9 mouse cellular contexts compared by ENCODE assay signal in genomic region chr14:75820007-75820406, GRCm38 (mm10). TPM values are rescaled to one million over a fixed set of nuclear protein-coding genes. Genes with fewer than 3 reads are reported as not detected.
A peak's percentile ranks its signal among the peaks of the same experiment; 100 is the strongest.
DNase-seq lines count a peak whose midpoint lies in the region; ATAC-seq and TF ChIP-seq lines count a peak whose summit lies in the region.
"Had no signal": no experiment of that assay in that cellular context is flagged by ENCODE, and none has a peak within 500 bp of the region (broad histone marks: within the 10 kb centered on the region; RNA-seq: fewer than 3 reads in every experiment).

No protein-coding gene starts in this region.

- no peaks in the 10 kb centered on the region for H3K36me3 ChIP-seq in kidney, embryonic 14.5 days (ENCODE audit: control insufficient read depth, insufficient read depth, low read length)
- H3K36me3 ChIP-seq in lung, postnatal 0 days (ENCODE audit: insufficient read depth, low read length) = no peaks in the 10 kb centered on the region
- H3K36me3 ChIP-seq: embryonic facial prominence, embryonic 12.5 days had no signal

- H3K9ac ChIP-seq in kidney, embryonic 14.5 days (ENCODE audit: low read depth, low read length) = no peak overlapping the region
- no peak overlapping the region for H3K9ac ChIP-seq in lung, postnatal 0 days (replicated peaks; ENCODE audit: low read depth)
- H3K9ac ChIP-seq: embryonic facial prominence, embryonic 12.5 days had no signal

- WGBS in kidney, embryonic 14.5 days = 78% methylated on average over 5 of the region's 5 CpGs
- WGBS in lung, postnatal 0 days = 42% methylated on average over 3 of the region's 5 CpGs

- TF ChIP-seq POLR2A in brain, embryonic 14.5 days (IDR thresholded peaks at IDR 0.05; ENCODE audit: borderline replicate concordance, extremely low read depth, insufficient read depth, insufficient read length, poor library complexity, severe bottlenecking) = no peak

- no peaks in the 10 kb centered on the region for H3K27me3 ChIP-seq in kidney, embryonic 14.5 days (ENCODE audit: control insufficient read depth, insufficient read depth, low read length)
- H3K27me3 ChIP-seq in lung, postnatal 0 days (replicated peaks; ENCODE audit: insufficient read depth, low read length) = no peaks in the 10 kb centered on the region
- H3K27me3 ChIP-seq: embryonic facial prominence, embryonic 12.5 days had no signal

- H3K27ac ChIP-seq in kidney, embryonic 14.5 days (ENCODE audit: low read depth, low read length) = no peak overlapping the region
- no peak overlapping the region for H3K27ac ChIP-seq in lung, postnatal 0 days (ENCODE audit: low read length)
- H3K27ac ChIP-seq: embryonic facial prominence, embryonic 12.5 days had no signal

- peak; percentile 47 for DNase-seq in kidney, adult 11 months
- DNase-seq in NIH3T3 (ENCODE audit: low read depth) = peak; percentile 95
- DNase-seq in brain, embryonic 14.5 days (ENCODE audit: low read depth) = peak; percentile 40
- peak; percentile 50 for DNase-seq in lung, postnatal 0 days (ENCODE audit: low spot score)
- DNase-seq in left cerebral cortex, postnatal 4 days = no peak
- no peak for DNase-seq in spleen, postnatal 10 days (ENCODE audit: low spot score in 2 of 2)

- TF ChIP-seq EP300 in lung, postnatal 0 days (IDR thresholded peaks at IDR 0.05) = no peak

- no peak for TF ChIP-seq CTCF in brain, embryonic 14.5 days (IDR thresholded peaks at IDR 0.05; ENCODE audit: borderline replicate concordance, extremely low read depth, insufficient read depth, insufficient read length)
- TF ChIP-seq CTCF in lung, postnatal 0 days (IDR thresholded peaks at IDR 0.05) = no peak

- no peak overlapping the region for H3K4me3 ChIP-seq in kidney, embryonic 14.5 days (ENCODE audit: low read length)
- H3K4me3 ChIP-seq in lung, postnatal 0 days (ENCODE audit: low read depth, low read length) = no peak overlapping the region
- H3K4me3 ChIP-seq: embryonic facial prominence, embryonic 12.5 days had no signal

- no peak for ATAC-seq in kidney, embryonic 14.5 days (ENCODE audit: low FRiP score, low TSS enrichment)
- ATAC-seq in lung, postnatal 0 days = no peak; the same call in 1 of the 2 replicates
- ATAC-seq: intestine, postnatal 0 days had no signal

- intact Hi-C loops in left cerebral cortex, postnatal 4 days (cut with DNase I) = no loop called here

- H3K4me2 ChIP-seq in kidney, embryonic 14.5 days (replicated peaks; ENCODE audit: low read depth, low read length) = no peak overlapping the region
- no peak overlapping the region for H3K4me2 ChIP-seq in lung, postnatal 0 days (replicated peaks; ENCODE audit: low read depth, low read length)
- H3K4me2 ChIP-seq: embryonic facial prominence, embryonic 12.5 days had no signal

- H3K9me3 ChIP-seq in kidney, embryonic 14.5 days (ENCODE audit: control insufficient read depth, low read length) = no peaks in the 10 kb centered on the region
- H3K9me3 ChIP-seq in lung, postnatal 0 days (ENCODE audit: low read length) = no peaks in the 10 kb centered on the region
- H3K9me3 ChIP-seq: embryonic facial prominence, embryonic 12.5 days had no signal

- no peaks in the 10 kb centered on the region for H3K4me1 ChIP-seq in kidney, embryonic 14.5 days (ENCODE audit: control insufficient read depth, insufficient read depth, low read length)
- H3K4me1 ChIP-seq in lung, postnatal 0 days (ENCODE audit: insufficient read depth, low read depth, low read length) = no peaks in the 10 kb centered on the region
- H3K4me1 ChIP-seq: embryonic facial prominence, embryonic 12.5 days had no signal

RNA-seq across cellular contexts. Expression of gene Tpt1, which starts 24.9 kb away (rescaled TPM):
- 1,151 and 1,339 TPM in 2 replicates for polyA plus RNA-seq in kidney, embryonic 14.5 days (2014; fragmentation: Nextera tagmentation; extraction: Ambion mirVana)
- polyA plus RNA-seq in brain, embryonic 14.5 days (2012; rRNA removed) = 1,780 and 1,905 TPM in 2 replicates
- polyA plus RNA-seq in lung, postnatal 0 days (2015; fragmentation: Nextera tagmentation; extraction: Ambion mirVana) = 1,257 and 1,264 TPM in 2 replicates
- total RNA-seq in left cerebral cortex, postnatal 4 days (2021) = 1,000 to 10,000 TPM; 1,734 to 1,903 TPM

RNA-seq across cellular contexts. Expression of gene Slc25a30, which starts 33.2 kb away (rescaled TPM):
- 8.1 and 9.6 TPM in 2 replicates for polyA plus RNA-seq in kidney, embryonic 14.5 days (2014; fragmentation: Nextera tagmentation; extraction: Ambion mirVana)
- polyA plus RNA-seq in brain, embryonic 14.5 days (2012; rRNA removed) = 15.1 and 18.3 TPM in 2 replicates
- 3.6 and 3.8 TPM in 2 replicates for polyA plus RNA-seq in lung, postnatal 0 days (2015; fragmentation: Nextera tagmentation; extraction: Ambion mirVana)
- 10 to 100 TPM; 19.4 to 23.9 TPM for total RNA-seq in left cerebral cortex, postnatal 4 days (2021)

Comparison
In these comparisons a context has a peak if more than half of its experiments do, and no peak if none do; other contexts are left out.
1. DNase-seq: peak in kidney, adult 11 months (single experiment), NIH3T3 (single experiment), brain, embryonic 14.5 days (single experiment) and lung, postnatal 0 days (single experiment); none in left cerebral cortex, postnatal 4 days (single experiment) and spleen, postnatal 10 days (0 of 2).